Mouse (Mus musculus) liver, adult 2 months (tissue): ENCODE results near the gene Dcdc2b.

Experiments
- CTCF ChIP-seq: fragments of 200-500 bp; IDR thresholded peaks from 2 replicates; pipeline ENCODE4 v1.5.1; 2011; ENCODE audit warnings: low read depth, low read length, control low read depth
- POLR2A ChIP-seq: fragments of 200-500 bp; IDR thresholded peaks from 2 replicates; pipeline ENCODE4 v1.6.1; 2011; ENCODE audit warnings: low read length, control low read depth; ENCODE audit not compliant: insufficient read depth; ENCODE audit errors: extremely low read depth

- TF ChIP-seq POLR2A (no peak), CTCF (no peak)
Observed at GRCm38 (mm10) chr4:129586943-129587342, 27.1 kb downstream of the Dcdc2b start.
